Mouse (Mus musculus) cortical plate, adult 2 months (tissue): Measurements from ENCODE around the gene Gp5.

ENCODE experiments used
- CTCF ChIP-seq: fragments of 200-500 bp; IDR thresholded peaks from 2 replicates; pipeline ENCODE4 v1.5.1; 2011; ENCODE audit warnings: mild to moderate bottlenecking, control low read depth, low read length; ENCODE audit not compliant: insufficient read depth; ENCODE audit errors: extremely low read depth
- POLR2A ChIP-seq: fragments of 200-500 bp; IDR thresholded peaks from 2 replicates; pipeline ENCODE4 v1.6.1; 2011; ENCODE audit warnings: mild to moderate bottlenecking, low read length, control low read depth; ENCODE audit not compliant: insufficient read depth; ENCODE audit errors: extremely low read depth

GRCm38 (mm10) chr16:30271941-30272595 is 38.5 kb downstream of the Gp5 start:
- TF ChIP-seq CTCF (no peak), POLR2A (no peak)
